Mouse (Mus musculus) Muller cell, postnatal 12 days (primary cell): Measurements from ENCODE around the gene Zfp672.
"Not testable (repeated sequence)": the region's sequence is repeated elsewhere in the genome, so short reads cannot be mapped to it uniquely, and the experiment has no call there.

ENCODE experiments used
- DNase-seq: peaks from one replicate; pipeline ENCODE4 v3.0.0-alpha.2; 2015; ENCODE audit errors: inconsistent ontology term

Zfp672 gene

DNA sequence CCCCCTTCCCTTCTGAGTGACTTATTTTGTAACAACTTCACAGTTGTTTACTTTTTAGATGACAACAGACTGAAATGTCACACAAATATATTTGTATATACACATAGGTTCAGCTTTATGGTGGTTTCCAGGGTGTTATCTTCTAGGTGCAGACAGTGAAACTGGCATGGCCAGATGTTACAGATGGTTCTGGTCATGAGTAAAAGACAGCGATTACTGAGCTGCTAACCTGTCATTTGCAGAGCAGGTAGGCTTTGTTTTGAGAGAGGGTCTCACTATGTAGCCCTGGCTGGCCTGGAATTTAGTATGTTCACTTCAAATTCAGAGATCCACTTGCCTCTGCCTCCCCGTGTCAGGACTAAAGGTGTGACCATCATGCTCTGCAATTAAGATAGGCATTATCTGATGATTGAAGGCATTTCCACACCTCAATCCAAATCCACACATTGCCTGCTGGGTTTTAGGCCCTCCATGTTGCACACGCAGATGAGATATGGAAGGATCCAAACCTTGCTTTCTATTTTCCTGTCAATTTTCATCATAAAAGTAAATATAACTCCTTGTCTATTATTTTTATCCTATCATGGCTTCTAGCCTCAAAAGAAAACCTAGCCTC, 5.4 kb downstream of the Zfp672 start:
- no peak for DNase-seq

DNA sequence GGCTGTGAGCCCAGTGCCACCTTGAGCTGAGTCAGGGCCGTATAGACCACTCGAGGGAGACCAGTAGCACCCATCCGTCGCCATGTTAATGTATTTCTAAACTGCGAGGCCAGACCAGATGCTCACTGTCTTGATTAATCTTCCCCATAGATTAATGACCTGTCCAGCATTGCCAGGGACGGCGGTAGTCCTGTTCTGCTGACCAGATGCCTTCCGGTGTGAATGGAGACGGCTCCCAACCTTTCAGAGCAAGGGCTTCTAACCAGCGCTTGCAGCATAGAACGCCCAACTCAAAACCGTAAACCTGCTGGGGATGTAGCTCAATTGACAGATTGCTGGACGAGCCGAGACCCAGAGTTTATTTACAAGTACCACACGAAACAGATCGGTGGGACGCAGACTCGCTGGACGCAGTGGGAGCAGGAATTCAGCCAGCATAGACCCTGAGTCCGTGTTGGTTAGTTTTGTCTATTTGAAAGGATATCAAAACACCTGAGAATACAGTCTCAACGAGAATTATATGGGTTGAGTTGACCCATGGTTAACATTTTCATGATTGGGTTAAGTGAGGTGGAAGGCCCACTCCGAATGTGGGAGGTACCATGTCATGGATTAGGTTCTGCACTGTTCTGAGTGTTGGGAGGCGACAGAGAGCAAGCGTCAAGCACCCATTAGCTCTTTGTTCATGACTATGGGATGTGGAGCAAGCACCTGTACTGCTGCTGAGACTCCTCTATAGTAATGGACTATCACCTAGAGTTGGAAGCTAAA, 6.4 kb downstream of the Zfp672 start:
- DNase-seq, result no peak

DNA sequence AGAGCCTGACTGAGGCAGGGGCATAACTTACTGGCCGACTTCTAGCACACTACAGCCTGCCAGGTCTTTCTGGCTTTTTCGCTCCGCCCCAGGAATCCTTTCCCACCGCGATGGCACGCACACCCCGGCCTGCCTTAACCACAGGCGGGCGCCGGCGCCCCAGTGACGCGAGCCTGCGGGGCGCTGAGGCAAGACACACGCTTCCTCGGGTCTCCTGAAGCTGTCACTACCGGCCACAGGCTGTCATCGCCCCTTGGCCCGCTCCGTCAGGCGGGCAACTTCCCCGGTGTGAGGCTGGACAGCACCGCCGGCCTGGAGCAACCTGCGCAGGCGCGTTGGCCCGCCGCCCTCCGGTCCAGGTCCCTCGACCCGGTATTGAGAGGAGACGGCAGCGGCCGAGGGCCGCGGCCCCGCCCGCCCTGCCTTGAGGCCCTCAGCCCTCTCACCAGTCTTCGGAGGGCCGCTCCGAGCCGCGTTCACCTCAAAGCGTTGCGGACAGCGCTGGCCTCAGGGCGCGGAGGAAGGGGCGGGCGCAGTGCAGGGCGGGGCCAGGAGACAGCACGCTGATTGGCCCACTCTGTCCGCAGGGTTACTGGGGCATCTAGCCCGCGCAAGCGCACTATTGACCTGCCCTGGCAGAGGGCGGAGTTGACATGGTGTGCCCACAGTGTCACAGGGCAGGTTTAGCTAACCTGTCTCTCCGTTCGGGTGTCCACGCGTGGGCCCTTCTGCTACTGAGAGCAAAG, 7.1 kb downstream of the Zfp672 start:
- peak; percentile 98 for DNase-seq

DNA sequence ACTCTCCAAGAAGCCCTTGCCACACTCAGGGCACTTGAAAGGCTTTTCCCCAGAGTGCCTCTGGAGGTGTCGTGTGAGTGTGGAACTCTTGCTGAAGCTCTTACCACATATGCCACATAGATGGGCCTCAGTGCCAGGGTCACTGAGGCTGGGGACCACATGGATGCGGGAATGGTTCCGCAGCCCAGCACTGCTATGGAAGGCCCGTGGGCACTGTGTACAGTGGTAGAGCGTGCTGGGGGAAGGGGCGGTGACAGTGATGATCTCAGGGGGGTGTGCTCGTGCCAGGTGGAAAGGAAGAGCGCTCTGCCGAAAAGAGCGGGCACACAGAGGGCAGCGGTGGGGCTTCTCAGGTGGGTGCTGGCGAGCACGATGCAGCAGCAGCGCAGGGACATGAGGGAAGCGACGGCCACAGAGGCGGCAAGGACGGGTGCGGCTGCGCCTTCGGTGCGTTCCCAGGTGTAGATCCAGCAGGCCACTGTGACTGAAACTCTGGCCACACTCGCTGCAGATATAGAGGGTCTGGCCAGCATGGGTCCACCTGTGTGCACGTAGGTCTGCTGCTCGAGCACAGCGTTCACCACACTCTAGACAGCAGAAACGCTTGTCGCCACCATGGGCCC, 13.3 kb downstream of the Zfp672 start:
- no peak for DNase-seq

DNA sequence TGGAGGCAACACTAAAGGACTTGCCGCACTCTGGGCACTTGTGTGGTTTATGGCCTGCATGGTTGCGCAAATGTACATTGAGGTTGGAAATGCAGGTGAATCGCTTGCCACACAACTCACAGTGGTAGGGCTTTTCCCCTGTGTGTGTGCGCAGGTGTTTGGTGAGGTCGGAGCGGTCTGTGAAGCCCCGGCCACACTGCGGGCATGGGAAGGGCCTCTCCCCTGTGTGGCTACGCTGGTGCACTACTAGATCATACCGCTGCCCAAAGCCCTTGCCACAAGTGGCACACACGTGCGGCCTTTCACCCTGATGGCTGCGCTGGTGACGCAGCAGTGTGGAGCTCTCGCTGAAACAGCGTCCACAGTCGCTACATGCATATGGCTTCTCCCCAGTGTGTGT, 13.8 kb downstream of the Zfp672 start:
- no peak for DNase-seq

DNA sequence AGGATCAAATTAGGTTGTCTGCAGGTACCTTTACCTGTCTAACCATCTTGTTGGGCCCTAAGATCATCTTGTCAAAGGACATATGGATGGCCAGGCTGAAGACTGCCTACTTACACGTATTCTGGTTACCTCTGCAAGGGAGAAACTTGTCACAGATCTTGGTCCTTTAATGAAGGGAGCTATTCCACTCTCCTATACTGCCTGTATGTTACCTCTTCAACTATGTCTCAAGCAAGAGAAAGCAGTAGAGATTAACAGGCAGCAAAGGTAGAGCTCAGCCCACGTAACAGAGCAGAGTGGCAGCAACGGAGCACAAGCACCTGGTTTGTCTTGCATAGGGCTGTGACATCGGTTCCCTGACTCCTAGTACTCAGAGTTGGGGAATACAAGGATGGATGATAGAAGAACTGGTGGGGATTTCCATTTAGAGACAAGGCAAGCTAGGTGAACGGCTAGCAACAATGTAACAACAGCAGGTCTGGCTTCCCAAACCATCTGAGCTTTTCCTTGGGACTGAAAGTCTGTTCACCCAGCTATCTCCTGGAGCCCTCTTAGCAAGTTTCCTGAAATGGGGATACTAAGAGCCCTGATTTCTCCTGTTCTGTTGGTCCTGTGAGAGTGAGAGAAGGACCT, 14.5 kb downstream of the Zfp672 start:
- DNase-seq, result no peak

DNA sequence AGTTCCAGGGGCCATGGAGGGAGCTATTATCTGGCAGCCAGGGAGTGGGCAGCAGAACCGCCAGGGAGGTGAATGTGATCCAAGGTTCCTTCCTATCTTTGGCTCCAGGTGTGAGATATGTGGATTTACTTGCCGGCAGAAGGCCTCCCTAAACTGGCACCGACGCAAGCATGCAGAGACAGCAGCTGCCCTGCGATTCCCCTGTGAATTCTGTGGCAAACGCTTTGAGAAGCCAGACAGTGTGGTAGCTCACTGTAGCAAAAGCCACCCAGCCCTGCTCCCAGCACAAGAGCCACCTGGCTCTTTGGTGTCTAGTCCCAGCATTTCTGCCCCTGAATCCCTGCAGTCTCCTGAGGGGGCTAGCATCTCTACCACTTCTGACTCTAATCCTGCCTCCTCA, 16.1 kb downstream of the Zfp672 start:
- DNase-seq, result no peak

DNA sequence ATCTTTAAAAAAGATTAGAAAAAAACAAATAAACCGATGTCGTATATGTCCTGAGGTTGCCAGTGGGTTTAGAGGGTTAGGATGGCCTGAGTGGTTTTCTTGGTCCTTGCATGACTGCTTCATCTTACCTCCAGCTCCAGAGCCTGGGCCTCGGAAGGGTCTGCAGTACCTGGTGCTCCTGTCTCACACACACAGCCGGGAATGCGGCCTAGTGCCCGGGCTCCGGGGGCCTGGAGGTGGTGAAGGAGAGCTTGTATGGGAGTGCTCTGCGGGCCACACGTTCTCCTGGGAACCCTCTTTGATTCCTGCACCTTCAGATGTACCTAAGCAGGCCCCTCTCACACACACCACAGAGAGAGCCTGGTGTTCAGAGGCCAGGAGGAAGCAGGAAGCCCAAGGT, 21.5 kb downstream of the Zfp672 start:
- DNase-seq, result no peak

DNA sequence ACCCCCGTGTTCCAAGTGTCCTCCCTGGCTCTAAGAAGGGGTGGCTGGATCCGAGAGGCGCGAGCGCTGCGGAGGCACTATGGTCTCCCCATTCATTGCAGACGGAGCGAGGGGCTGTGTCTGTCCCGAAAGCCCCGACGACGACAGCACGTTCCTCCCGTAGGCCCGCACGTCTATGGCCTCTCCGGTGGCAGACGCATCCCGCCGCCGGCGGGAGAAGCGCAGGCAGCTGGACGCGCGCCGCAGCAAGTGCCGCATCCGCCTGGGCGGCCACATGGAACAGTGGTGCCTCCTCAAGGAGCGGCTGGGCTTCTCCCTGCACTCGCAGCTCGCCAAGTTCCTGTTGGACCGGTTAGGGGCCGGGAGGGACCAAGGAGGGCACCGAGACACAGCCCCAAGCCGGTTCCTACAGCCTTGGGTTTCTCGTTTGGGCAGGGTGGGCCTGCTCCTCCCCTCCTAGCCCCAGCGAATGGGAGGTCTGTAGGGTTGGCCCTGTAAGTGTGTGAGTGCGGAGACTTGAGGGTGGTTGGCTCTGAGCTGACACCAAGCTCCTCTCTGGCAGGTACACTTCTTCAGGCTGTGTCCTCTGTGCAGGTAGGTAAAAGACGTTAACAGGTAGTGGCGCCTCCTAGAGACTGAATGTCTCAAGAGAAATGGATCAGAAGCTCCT, 22.6 kb downstream of the Zfp672 start:
- peak; percentile 58 for DNase-seq

DNA sequence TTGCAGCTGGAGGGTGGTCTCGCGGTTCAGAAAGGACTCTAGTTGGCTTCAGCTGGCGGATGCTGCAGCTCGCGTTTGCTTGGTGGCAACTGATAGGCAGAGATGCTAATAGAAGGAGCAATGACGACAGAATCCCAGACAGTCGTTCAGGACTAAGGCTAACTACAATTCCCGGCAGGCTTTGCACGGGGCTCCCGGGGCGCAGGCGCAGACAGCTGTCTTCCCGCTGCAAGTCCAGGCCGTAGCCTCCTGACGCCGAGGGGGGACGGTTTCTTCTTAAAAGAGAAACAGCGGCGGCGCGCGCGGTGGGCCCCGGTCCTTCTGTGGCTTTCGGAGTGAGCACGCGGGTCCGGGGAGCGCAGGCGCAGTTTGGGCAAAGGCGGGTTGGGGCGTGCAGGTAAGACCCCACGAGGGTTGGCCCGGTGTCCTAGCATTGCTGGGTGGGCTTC, 23.3 kb downstream of the Zfp672 start, which contains the start of gene Zfp692:
Gene Zfp692, plus strand, starts transcription at position 210 of the 449 bp plus-strand sequence.
- peak; percentile 97 for DNase-seq

DNA sequence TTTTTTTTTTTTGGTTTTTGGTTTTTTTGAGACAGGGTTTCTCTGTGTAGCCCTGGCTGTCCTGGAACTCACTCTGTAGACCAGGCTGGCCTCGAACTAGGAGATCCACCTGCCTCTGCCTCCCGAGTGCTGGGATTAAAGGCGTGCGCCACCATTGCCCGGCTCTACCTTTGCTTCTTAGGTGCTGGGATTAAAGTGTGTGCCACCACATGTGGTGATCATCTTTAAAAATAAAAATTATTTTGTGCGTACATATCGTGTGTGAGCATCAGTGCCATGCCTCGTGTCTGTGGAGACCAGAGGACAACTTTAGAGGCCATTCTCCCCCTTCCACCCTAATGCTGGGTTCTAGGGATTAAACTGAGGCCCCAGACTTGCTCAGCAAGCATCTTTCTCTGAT, 24.8 kb downstream of the Zfp672 start:
- not testable (repeated sequence) for DNase-seq

DNA sequence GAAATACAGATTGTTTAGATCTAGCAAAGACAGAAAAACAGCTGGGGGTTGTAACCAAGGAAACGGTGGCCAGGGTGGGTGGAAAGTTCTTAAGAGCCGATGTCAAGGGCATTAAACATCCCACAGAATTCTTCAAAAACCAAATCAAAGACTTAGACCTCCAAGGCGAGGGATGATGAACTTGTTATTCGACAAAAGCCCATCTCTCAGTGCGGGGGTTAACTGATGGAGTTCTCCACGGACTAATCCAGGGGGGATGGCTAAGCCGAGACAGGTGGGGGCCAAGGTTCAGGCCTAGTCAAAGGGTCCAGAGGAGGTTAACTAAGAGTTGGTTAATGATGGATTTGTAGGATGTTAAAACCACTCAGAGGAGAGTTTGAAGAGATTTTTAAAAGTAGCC, 26.5 kb downstream of the Zfp672 start:
- DNase-seq, result no peak

DNA sequence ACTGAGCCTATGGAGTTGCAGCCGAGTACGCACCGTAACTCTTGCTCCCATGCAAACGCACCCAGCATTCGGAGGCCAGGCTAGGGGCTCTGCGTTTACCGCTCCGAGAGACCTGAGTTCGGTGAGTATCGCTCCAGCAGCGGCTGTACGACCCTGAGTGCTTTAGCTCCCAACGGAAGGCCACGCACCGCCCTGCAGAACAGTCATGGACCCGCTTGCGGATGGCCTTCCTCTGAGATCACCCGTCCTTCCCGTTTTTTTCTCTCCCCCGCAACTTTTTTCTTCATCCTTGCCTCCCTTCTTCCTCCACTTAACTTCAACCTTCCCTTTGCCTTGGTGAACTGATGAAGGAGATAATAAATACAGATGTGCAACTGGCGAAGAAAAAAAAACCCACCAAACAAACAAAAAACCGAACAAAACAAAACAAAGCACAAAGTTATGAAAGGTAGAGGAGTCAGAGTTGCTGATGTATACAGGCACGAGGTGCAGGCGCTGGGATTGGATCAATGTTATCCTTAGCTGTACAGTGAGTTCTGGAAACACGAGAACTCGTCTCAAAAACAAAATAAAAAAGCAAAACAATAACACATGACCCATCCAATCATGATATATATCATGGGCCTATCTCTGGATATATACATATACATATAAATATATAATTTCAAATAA, 27.2 kb downstream of the Zfp672 start:
- no peak for DNase-seq

DNA sequence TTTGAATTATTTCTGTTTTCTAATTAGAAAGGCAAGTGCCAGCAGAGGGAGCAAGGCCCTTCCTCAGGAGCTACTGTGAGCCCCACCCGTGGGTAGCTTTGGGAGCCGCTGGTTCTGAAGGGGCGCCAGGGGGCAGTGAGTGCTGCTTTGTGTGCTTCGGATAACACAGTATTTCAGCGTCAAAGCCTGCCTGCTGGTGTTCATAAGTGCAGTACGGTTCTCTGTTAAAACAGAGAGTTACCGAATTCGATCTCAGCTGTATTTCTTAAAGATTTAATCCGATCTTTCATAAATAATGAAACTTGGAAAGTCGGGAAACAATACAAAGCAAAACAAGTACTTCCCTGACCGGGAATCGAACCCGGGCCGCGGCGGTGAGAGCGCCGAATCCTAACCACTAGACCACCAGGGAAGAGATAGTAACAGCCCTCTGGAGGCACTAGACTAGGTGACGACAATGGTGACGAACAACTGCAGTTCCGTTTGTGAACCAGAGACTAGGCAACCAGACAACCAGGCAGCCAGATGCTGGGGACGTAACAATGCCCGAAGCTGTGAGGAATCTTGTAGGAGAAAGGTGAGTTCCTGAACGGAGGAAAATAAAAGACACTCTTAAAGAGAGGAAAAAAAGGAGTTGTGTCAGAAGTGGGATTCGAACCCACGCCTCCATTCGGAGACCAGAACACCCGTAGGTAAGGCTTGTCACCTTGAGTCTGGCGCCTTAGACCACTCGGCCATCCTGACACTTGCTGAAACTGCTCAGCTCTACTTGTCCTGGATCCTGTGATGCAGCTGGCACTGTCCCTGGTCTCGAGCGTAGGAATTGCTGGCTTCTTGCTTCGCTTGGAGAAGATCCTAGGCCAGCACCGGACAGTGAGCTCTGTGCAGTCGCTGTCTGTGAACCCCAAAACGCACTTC, 28.0 kb downstream of the Zfp672 start:
- peak; percentile 97 for DNase-seq

DNA sequence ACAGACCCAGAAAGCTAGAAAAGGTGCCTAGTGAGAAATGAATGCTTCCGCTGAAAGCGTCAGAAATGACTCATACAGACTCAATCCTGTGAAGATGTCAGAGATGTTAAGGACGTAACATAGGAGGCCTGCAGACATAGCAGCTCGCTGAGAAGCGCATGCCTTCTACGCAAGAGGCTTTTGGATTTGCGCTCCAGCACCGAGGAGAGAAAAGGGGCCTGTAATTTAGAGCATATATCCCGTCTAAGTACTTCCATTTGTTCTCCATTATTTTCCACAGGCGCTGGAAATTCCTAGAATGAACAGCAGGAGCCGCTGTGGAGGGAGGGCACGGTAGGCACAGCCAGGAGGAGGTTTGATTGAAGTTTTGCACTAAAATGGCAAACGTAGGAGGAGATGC, 29.1 kb downstream of the Zfp672 start:
- peak; percentile 84 for DNase-seq

DNA sequence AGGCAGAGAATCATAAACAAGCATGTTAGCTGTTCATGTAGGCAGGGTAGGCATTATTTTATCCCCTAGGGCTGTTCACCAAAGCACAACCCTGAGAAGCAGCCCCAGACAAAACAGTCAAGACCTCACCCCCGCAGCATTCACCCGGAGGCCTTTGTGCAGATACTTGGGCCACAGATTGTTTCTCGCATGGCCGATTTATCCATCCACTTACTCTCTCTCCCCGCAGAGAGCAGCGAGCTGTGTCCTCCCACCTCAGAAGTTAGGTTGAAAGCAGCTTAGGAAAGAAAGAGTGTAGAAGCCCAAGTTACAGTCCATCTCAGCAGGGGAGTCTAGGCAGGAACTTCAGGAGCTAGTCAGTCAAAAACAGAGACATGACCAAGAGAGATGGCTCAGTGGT, 32.7 kb downstream of the Zfp672 start:
- DNase-seq, result peak; percentile 41

DNA sequence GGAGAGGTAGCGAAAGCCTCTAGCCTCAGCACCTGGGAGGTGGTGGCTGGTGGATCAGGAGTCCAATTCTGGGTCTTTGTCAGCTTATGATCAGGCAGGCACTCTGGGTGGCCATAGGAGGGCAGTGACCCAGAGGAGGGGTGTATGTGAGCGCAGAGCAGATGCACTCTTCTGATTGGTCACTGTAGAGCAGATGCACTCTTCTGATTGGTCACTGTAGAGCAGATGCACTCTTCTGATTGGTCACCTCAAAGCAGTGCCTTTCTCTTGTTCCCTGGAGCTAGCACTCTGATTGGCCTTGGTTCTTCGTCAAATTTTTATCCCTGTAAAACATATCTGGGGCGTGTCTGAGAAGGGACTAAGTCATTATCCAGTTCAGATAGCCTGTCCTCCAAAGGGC, 37.3 kb downstream of the Zfp672 start:
- DNase-seq, result no peak

DNA sequence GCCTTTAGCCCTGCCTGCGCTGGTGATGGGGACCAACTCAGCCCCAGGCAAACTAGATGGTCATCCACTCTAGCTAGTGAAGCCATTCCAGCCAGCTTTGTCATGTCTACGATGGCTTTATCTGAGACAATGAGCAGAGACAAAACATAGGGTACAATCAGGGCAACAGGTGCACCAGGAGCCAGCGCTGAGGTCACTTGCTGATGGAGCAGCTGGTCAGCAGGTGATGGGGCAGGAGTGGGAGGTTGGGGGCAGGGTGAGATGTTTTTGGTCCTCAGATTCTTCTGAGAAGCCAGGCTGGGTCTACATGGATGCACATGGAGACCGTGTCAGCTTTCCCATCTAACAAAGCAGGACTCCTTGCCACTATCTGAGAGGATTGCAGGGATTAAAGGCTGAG, 39.3 kb downstream of the Zfp672 start:
- DNase-seq, result no peak

DNA sequence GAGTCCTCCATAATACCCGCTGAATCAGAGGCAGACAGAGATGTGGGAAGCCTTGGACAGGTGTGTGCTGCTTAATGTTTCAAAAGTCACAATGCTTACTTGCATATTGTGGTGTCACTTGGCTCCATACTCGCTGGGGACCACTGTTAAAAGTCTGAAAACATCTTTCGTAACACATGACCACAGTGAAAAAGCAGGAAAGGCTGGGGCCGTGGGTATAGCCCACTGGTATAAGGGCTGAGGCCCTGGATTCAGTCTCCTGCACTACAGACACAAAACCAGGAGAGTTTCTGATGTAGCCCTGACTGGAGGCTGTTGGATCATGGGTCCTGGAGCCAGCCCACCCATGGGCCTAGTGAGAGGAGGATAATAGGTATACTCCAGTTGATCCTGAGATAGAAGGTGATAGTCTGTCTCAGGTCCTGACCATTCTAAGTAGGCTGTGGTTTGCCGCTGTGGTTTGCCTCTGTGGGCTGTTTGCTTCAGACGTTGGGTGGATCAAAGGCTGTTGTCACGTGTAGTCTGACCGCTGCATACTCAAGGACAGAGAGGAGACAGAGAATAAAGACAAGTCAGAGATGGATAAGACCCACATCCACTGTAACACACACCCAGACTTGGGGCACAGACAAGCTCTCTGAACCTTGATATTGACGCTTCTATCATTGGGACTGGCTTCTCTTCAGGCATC, 40.0 kb downstream of the Zfp672 start:
- no peak for DNase-seq
